Mouse (Mus musculus) kidney, embryonic 16.5 days (tissue): ENCODE results near the gene Gprasp1. TPM values are rescaled to one million over a fixed set of nuclear protein-coding genes. Genes with fewer than 3 reads are reported as not detected.
"Not testable (repeated sequence)": the region's sequence is repeated elsewhere in the genome, so short reads cannot be mapped to it uniquely, and the experiment has no call there.

Experiments
- ATAC-seq: fragments of 200-750 bp; cut with Nextera tagmentation; 2 replicates; pipeline ENCODE4 v1.8.0; 2017; ENCODE audit warnings: moderate TSS enrichment; ENCODE audit not compliant: low FRiP score, low TSS enrichment
- H3K27ac ChIP-seq: fragments of 300-500 bp; sonication (generic); 2 replicates; pipeline ENCODE4 v1.5.1; 2014; ENCODE audit warnings: low read length
- H3K27me3 ChIP-seq: fragments of 300-500 bp; sonication (generic); 2 replicates; pipeline ENCODE4 v1.6.1; 2014; ENCODE audit warnings: low read length, control low read depth, mixed read lengths; ENCODE audit not compliant: insufficient read depth
- H3K36me3 ChIP-seq: fragments of 300-500 bp; sonication (generic); 2 replicates; pipeline ENCODE4 v1.6.1; 2014; ENCODE audit warnings: low read length, control low read depth, mixed read lengths; ENCODE audit not compliant: insufficient read depth
- H3K4me1 ChIP-seq: fragments of 300-500 bp; sonication (generic); 2 replicates; pipeline ENCODE4 v1.6.1; 2014; ENCODE audit warnings: low read length, control low read depth, mixed read lengths; ENCODE audit not compliant: insufficient read depth
- H3K4me2 ChIP-seq: fragments of 300-500 bp; sonication (generic); replicated peaks from 2 replicates; pipeline ENCODE4 v1.6.1; 2014; ENCODE audit warnings: low read depth, low read length
- H3K4me3 ChIP-seq: fragments of 300-500 bp; sonication (generic); 2 replicates; pipeline ENCODE4 v1.5.1; 2014; ENCODE audit warnings: mild to moderate bottlenecking, low read length
- H3K9ac ChIP-seq: fragments of 300-500 bp; sonication (generic); replicated peaks from 2 replicates; pipeline ENCODE4 v1.6.1; 2014; ENCODE audit warnings: low read length
- H3K9me3 ChIP-seq: fragments of 300-500 bp; sonication (generic); 2 replicates; pipeline ENCODE4 v1.6.1; 2016; ENCODE audit warnings: low read length, control low read depth
- WGBS: fragments of 180-500 bp; shearing (Covaris S2); extraction: QIAGEN DNeasy Blood & Tissue Kit; methylation state at CpG from one replicate; pipeline ENCODE4 v1.1.7; 2014; 5-methylcytosine and 5-hydroxymethylcytosine counted together
- polyA plus RNA-seq: library from polyadenylated mRNA; unstranded; fragments of >200 nt; fragmentation: Nextera tagmentation; extraction: Ambion mirVana; gene quantifications from 2 replicates; pipeline ENCODE4 v1.2.1, GENCODE M21; 2015

Gprasp1 gene
- polyA plus RNA-seq, 1 experiment from 2014 or later: 46.2 TPM

DNA sequence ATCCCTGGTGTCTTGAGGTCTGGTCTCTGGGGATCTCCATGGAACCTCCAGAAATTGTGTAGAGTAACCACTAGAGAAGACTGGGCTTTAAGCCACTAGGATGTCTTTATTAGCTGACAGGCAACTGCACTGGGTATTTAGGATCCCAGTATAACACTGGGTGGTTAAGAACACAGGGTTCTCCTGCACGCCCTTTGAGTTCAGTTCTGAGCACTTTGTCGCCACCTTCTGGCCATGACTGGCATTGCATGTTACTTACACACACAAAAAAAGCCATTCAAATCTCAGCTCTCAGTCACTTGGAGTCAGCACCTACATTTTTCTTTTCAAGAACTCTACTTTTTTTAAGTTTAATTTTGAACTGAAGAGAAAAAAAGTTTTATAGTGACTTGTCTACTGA, 10.3 kb downstream of the Gprasp1 start:
- Histone ChIP-seq H3K4me1 (no peaks in the 10 kb centered on the region), H3K36me3 (no peaks in the 10 kb centered on the region), H3K4me2 (no peak overlapping the region), H3K27ac (no peak overlapping the region), H3K9ac (no peak overlapping the region), H3K4me3 (no peak overlapping the region), H3K9me3 (no peaks in the 10 kb centered on the region), H3K27me3 (no peaks in the 10 kb centered on the region)
- peak; percentile 57 for ATAC-seq
- WGBS: 5% methylated on average over 2 of the region's 2 CpGs

DNA sequence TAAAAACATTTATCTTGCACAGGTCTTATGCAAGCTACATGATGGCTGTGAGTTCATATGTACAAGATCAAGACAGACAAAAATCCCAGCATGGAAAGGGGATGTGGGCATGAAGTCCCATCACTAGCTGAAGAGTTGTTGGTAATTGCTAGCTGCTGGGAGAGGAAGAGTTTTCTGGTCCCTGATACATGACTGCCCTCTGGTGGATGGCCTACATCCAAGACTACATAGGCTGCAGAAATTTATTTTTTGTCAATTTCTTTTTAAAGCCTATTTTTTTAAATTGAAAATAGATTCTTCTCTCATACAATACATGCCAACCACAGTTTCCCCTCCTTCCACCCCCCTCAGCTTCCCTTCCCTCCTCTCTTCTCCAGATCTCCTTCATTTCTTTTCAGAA, 19.2 kb downstream of the Gprasp1 start:
- Histone ChIP-seq H3K4me1 (no peaks in the 10 kb centered on the region), H3K9ac (no peak overlapping the region), H3K27ac (no peak overlapping the region), H3K4me3 (no peak overlapping the region), H3K4me2 (no peak overlapping the region), H3K27me3 (no peaks in the 10 kb centered on the region; the same call in 1 of the 2 replicates), H3K9me3 (no peaks in the 10 kb centered on the region), H3K36me3 (peaks cover 7% of the 10 kb centered on the region; the same call in 1 of the 2 replicates)
- ATAC-seq: no peak

- H3K4me1 ChIP-seq: no peaks in the 10 kb centered on the region
- 55% methylated on average over 2 of the region's 3 CpGs for WGBS
- H3K4me3 ChIP-seq: no peak overlapping the region
- no peak overlapping the region for H3K4me2 ChIP-seq
- H3K9ac ChIP-seq: no peak overlapping the region
- H3K9me3 ChIP-seq: no peaks in the 10 kb centered on the region
- no peaks in the 10 kb centered on the region for H3K36me3 ChIP-seq
- ATAC-seq: no peak
- no peaks in the 10 kb centered on the region; the same call in 1 of the 2 replicates for H3K27me3 ChIP-seq
- H3K27ac ChIP-seq: no peak overlapping the region
These were observed 25.6 kb downstream of the Gprasp1 start for GRCm38 (mm10) chrX:135768043-135768548.

- WGBS: 82% methylated on average over 2 of the region's 2 CpGs
- H3K9me3 ChIP-seq: no peaks in the 10 kb centered on the region
- no peak overlapping the region for H3K27ac ChIP-seq
- H3K4me1 ChIP-seq: no peaks in the 10 kb centered on the region
- no peaks in the 10 kb centered on the region; the same call in 1 of the 2 replicates for H3K27me3 ChIP-seq
- no peak overlapping the region for H3K9ac ChIP-seq
- H3K4me2 ChIP-seq: no peak overlapping the region
- H3K36me3 ChIP-seq: no peaks in the 10 kb centered on the region
- H3K4me3 ChIP-seq: no peak overlapping the region
- no peak for ATAC-seq
These were observed 26.0 kb downstream of the Gprasp1 start for GRCm38 (mm10) chrX:135768565-135768964.

DNA sequence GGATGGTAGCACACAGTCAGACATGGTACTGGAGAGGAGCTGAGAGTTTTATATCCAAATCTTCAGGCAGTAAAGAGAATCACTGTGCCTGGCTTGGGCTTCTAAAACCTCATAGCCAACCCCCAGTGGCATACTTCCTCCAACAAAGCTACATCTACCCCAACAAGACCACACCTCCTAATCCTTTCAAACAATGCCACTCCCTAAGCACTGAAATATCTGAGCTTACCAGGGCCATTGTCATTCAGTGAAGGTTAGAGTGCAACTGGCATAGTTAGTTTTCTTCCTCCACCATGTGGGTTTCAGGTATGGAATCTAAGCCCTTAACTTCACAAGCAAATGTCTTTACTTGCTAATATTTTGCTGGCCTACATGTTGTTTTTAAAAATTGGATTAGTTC, 49.0 kb downstream of the Gprasp1 start:
- H3K4me1 ChIP-seq: no peaks in the 10 kb centered on the region
- no peaks in the 10 kb centered on the region for H3K9me3 ChIP-seq
- H3K4me3 ChIP-seq: no peak overlapping the region
- no peak overlapping the region for H3K9ac ChIP-seq
- no peak overlapping the region for H3K27ac ChIP-seq
- ATAC-seq: no peak
- no peak overlapping the region for H3K4me2 ChIP-seq
- H3K36me3 ChIP-seq: no peaks in the 10 kb centered on the region
- H3K27me3 ChIP-seq: peaks cover 2% of the 10 kb centered on the region; the same call in 1 of the 2 replicates

GRCm38 (mm10) chrX:135792326-135792725, 49.8 kb downstream of the Gprasp1 start:
- Histone ChIP-seq H3K9ac (no peak overlapping the region), H3K4me2 (no peak overlapping the region), H3K36me3 (no peaks in the 10 kb centered on the region), H3K27me3 (peaks cover 2% of the 10 kb centered on the region; the same call in 1 of the 2 replicates), H3K27ac (no peak overlapping the region), H3K9me3 (no peaks in the 10 kb centered on the region), H3K4me1 (no peaks in the 10 kb centered on the region), H3K4me3 (no peak overlapping the region)
- WGBS: 73% methylated on average over 6 of the region's 6 CpGs
- no peak for ATAC-seq

DNA sequence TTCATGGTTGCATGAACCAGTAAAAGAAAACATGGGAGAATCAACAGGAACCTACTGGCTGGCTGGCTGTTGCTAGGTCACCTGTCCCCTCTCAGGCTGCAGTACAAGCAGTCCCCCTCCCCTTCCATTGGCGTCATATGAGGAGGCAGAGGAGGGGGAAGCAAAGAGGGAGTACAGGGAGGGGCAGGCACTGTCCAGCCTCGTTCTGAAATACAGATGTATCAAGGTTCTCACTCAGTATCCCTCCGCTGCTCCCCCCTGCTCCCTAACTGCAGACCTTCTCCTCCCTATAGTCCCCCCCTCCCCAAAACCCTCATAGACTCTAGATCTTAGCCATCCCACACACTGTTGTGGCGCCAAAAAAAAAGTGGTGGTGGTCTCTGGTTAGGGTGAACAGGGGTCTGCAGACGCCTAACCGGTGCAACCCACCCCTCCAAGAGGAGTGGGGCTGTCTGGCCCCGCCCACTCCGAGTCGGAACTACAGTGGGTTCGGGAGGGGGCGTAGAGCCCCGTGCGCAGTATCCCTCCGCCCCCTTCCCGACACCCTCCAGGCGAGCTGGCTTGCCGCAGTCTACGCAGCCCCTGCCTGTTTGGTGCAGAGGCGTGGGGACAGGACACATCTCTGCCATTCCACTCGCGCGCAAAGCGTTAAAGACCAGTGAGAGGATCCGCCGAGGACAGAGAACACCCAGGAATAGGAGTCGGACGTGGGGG, 53.2 kb downstream of the Gprasp1 start:
- Histone ChIP-seq H3K4me3 (peak overlapping the region; percentile 58), H3K9ac (peak overlapping the region; percentile 62), H3K4me2 (peak overlapping the region; percentile 53)
- H3K4me1 ChIP-seq, H3K27me3 ChIP-seq, H3K27ac ChIP-seq, H3K9me3 ChIP-seq, H3K36me3 ChIP-seq: not testable (repeated sequence)
- peak; percentile 91 for ATAC-seq
- 35% methylated on average over 25 of the region's 27 CpGs for WGBS

- WGBS: 32% methylated on average over 18 of the region's 26 CpGs
- not testable (repeated sequence) for H3K36me3 ChIP-seq, H3K4me1 ChIP-seq, H3K9me3 ChIP-seq, H3K27me3 ChIP-seq, H3K27ac ChIP-seq
- Histone ChIP-seq H3K4me2 (peak overlapping the region; percentile 53), H3K4me3 (peak overlapping the region; percentile 58), H3K9ac (peak overlapping the region; percentile 62)
- ATAC-seq: peak; percentile 77
These were observed 54.0 kb downstream of the Gprasp1 start for GRCm38 (mm10) chrX:135796305-135797211.

- Histone ChIP-seq H3K4me2 (peak within 1 kb of the TSS; percentile 53), H3K4me3 (peak within 1 kb of the TSS; percentile 58), H3K9ac (peak within 1 kb of the TSS; percentile 62)
- H3K27ac ChIP-seq, H3K4me1 ChIP-seq, H3K36me3 ChIP-seq, H3K27me3 ChIP-seq, H3K9me3 ChIP-seq, ATAC-seq: not testable (repeated sequence)
- WGBS: 24% methylated on average over 3 of the region's 5 CpGs
These were observed 54.7 kb downstream of the Gprasp1 start, which contains the start of gene Bhlhb9 for GRCm38 (mm10) chrX:135797212-135797644. Gene Bhlhb9, plus strand, starts transcription at chrX:135797594.
